Mouse (Mus musculus): ENCODE measurements around the gene Exosc8. TPM values are rescaled to one million over a fixed set of nuclear protein-coding genes. Genes with fewer than 3 reads are reported as not detected.

Exosc8 gene
- total RNA-seq, 2 experiments from 2014 or later = 41.0 to 44.4 TPM

DNA sequence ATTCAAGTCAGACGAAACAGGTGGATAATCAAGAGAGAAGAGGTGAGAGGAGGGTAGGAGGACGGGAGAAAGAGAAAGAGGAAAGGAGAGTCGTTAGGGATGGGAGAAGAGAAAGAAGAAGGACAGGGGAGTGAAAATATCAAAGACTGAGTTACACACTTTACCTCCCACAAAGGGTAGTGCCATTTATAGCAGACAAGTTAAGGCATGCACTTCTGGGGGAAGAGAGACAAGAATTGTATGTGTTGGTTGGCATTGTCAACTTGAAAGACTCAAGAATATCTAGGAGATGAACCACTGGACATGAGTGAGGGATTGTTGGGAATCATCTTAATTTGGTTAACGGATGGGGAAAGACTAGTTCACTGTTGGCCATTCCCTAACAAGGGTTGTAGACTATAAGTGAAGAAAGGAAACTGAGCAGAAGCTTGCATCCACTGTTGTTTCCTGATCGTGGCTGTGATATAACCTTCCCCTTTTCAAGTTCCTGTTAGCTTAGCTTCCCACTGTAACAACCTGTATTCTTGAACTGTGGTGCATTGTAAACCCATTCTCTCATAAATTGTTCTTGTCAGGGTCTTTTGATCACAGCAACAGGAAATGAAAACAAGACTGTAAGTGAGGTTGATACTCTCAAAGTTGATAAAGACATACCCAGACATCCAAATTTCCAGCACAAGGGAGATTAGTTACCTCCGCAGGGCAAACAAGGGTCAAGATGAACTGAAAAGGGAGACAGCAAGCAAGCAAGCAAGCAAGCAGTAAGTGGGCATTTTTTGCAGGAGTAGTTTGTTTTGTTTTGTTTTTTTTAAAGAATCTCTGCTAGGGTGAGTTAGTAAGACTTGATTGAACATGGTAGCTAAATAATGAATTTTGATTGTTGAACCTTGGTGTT, 53.6 kb downstream of the Exosc8 start:
- no peak for DNase-seq

Other genes with a start within 250 kb of the Exosc8 start
- gene Supt20, start 42.6 kb downstream of the Exosc8 start, total RNA-seq (2021) = 10 to 100 TPM; 41.0 to 57.6 TPM
- not detected for gene Gm21958, start 21.0 kb downstream of the Exosc8 start, total RNA-seq (2021)
- 10 to 100 TPM; 35.2 TPM for gene Alg5, start 146 bp upstream of the Exosc8 start, total RNA-seq (2021)
- gene Smad9, start 20.2 kb upstream of the Exosc8 start, total RNA-seq (2021) = 10 to 100 TPM in 1 of 2 experiments, 1 to 10 TPM in 1; 7.1 to 10.2 TPM
- 10 to 100 TPM; 25.7 to 28.6 TPM for gene Rfxap, start 72.4 kb upstream of the Exosc8 start, total RNA-seq (2021)
- not detected for gene Sertm1, start 180.5 kb upstream of the Exosc8 start, total RNA-seq (2021)